Mouse (Mus musculus) T-helper 2 cell (primary cell): Measurements from ENCODE around the gene Dusp6.

ENCODE experiments used
- in situ Hi-C: fragments of 300-600 bp; cut with MboI, MseI; formaldehyde crosslinking; loops from one replicate; pipeline ENCODE4 v1.15.1; 2025; ENCODE audit warnings: high pct_unique_total_duplicates

Dusp6 gene

GRCm38 (mm10) chr10:99314366-99314765 is 51.3 kb downstream of the Dusp6 start:
- in situ Hi-C loops: no loop called here

- in situ Hi-C loops: no loop called here
Measured at GRCm38 (mm10) chr10:99317057-99317456, 54.0 kb downstream of the Dusp6 start.
